Mouse (Mus musculus): ENCODE results near the gene Pam.

GRCm38 (mm10) chr1:97931220-97931619 is 164.2 kb downstream of the Pam start:
- TF ChIP-seq POLR2A (IDR thresholded peaks at IDR 0.05; ENCODE audit: borderline replicate concordance, low read depth, low read length): no peak
- TF ChIP-seq CTCF (IDR thresholded peaks at IDR 0.05; ENCODE audit: low read depth, low read length): no peak
